Mouse (Mus musculus) neural tube, embryonic 11.5 days (tissue): ENCODE results near the gene Sh3glb2. TPM values are rescaled to one million over a fixed set of nuclear protein-coding genes. Genes with fewer than 3 reads are reported as not detected.

Experiments used
- ATAC-seq: fragments of 200-750 bp; cut with Nextera tagmentation; 2 replicates; pipeline ENCODE4 v1.8.0; 2017; ENCODE audit warnings: moderate number of reproducible peaks, mild to moderate bottlenecking, moderate TSS enrichment, moderate library complexity; ENCODE audit not compliant: insufficient read depth, low FRiP score, low TSS enrichment
- DNase-seq: peaks from one replicate; pipeline ENCODE4 v3.0.0-alpha.2; 2015; ENCODE audit warnings: low spot score
- H3K27ac ChIP-seq: fragments of 300-500 bp; sonication (generic); 2 replicates; pipeline ENCODE4 v1.5.1; 2014; ENCODE audit warnings: low read depth, mild to moderate bottlenecking, low read length
- H3K27me3 ChIP-seq: fragments of 300-500 bp; sonication (generic); 2 replicates; pipeline ENCODE4 v1.6.1; 2014; ENCODE audit warnings: mild to moderate bottlenecking, low read length, mixed read lengths; ENCODE audit not compliant: control insufficient read depth, insufficient read depth
- H3K36me3 ChIP-seq: fragments of 300-500 bp; sonication (generic); 2 replicates; pipeline ENCODE4 v1.6.1; 2014; ENCODE audit warnings: mild to moderate bottlenecking, low read length, moderate library complexity, mixed read lengths; ENCODE audit not compliant: control insufficient read depth, insufficient read depth
- H3K4me1 ChIP-seq: fragments of 300-500 bp; sonication (generic); 2 replicates; pipeline ENCODE4 v1.6.1; 2014; ENCODE audit warnings: low read length, mixed read lengths; ENCODE audit not compliant: control insufficient read depth, insufficient read depth
- H3K4me2 ChIP-seq: fragments of 300-500 bp; sonication (generic); 2 replicates; pipeline ENCODE4 v1.6.1; 2014; ENCODE audit warnings: low read depth, mild to moderate bottlenecking, moderate library complexity
- H3K4me3 ChIP-seq: fragments of 300-500 bp; sonication (generic); 2 replicates; pipeline ENCODE4 v1.5.1; 2014; ENCODE audit warnings: low read depth, low read length
- H3K9ac ChIP-seq: fragments of 300-500 bp; sonication (generic); 2 replicates; pipeline ENCODE4 v1.6.1; 2014; ENCODE audit warnings: mild to moderate bottlenecking, low read length
- H3K9me3 ChIP-seq: fragments of 300-500 bp; sonication (generic); 2 replicates; pipeline ENCODE4 v1.6.1; 2016; ENCODE audit warnings: low read length; ENCODE audit not compliant: control insufficient read depth
- WGBS: fragments of 180-500 bp; shearing (Covaris S2); extraction: QIAGEN DNeasy Blood & Tissue Kit; methylation state at CpG from one replicate; pipeline ENCODE4 v1.1.7; 2014; 5-methylcytosine and 5-hydroxymethylcytosine counted together
- polyA plus RNA-seq: library from polyadenylated mRNA; unstranded; fragments of >200 nt; fragmentation: Nextera tagmentation; extraction: Ambion mirVana; gene quantifications from 2 replicates; pipeline ENCODE4 v1.2.1, GENCODE M21; 2014

Sh3glb2 gene
- polyA plus RNA-seq, 1 experiment from 2014 or later, result 61.6 TPM

DNA sequence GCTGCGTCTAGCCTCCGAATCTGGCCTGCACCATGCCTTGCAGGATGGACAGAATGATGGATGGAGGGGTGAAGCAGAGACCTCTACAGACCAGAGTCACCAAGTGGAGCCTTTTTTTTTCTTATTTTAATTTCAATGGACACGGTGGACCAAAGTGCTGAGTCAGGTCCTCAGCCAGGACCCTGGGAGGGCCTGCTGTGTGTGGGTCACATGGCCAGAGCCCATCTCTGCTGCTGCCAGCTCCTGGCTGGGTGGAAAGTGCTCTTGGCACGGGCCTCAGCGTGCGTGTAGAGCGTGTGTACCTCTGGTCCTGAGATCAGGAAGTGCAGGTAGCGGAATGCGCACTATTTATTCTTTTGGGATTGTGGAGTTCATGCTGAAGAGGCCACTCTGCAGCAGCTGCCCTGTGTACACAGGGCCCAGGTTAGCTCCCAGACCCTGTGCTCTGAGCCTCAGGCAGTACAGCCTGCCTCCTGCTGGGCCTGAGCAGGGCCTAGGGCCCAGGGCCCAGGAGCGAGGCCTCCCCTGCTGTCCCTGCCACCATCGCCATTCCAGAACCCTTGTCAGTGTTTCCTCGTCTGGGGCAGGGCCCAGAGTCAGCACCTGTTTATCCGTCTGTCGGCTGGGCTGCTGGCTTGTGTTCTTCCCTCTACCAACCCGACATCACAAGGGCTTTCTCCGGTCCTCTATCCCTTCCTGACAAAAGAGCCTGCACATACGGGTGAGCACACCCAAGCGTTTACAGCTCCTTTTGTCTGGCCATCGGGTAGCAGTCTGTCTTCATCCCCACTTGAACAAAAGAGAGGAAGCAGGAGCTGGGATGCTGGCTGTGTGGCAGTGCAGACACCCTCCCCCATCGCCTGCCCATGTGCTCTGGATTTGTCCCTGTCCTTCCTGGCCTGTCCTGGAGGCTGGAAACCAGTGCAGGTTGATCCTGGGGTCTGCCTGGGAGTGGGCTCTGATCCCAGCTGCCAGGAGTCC lies 40.3 kb upstream of the Sh3glb2 start:
- no peaks in the 10 kb centered on the region for H3K9me3 ChIP-seq
- peaks cover 21% of the 10 kb centered on the region for H3K4me1 ChIP-seq
- peak overlapping the region; percentile 50 for H3K9ac ChIP-seq
- H3K27me3 ChIP-seq, result no peaks in the 10 kb centered on the region
- H3K4me2 ChIP-seq, result no peak overlapping the region
- ATAC-seq (peak; percentile 78), DNase-seq (peak; percentile 68)
- peak overlapping the region; percentile 92 for H3K27ac ChIP-seq
- 34% methylated on average over 20 of the region's 20 CpGs for WGBS
- H3K4me3 ChIP-seq, result no peak overlapping the region
- peaks cover 9% of the 10 kb centered on the region for H3K36me3 ChIP-seq

DNA sequence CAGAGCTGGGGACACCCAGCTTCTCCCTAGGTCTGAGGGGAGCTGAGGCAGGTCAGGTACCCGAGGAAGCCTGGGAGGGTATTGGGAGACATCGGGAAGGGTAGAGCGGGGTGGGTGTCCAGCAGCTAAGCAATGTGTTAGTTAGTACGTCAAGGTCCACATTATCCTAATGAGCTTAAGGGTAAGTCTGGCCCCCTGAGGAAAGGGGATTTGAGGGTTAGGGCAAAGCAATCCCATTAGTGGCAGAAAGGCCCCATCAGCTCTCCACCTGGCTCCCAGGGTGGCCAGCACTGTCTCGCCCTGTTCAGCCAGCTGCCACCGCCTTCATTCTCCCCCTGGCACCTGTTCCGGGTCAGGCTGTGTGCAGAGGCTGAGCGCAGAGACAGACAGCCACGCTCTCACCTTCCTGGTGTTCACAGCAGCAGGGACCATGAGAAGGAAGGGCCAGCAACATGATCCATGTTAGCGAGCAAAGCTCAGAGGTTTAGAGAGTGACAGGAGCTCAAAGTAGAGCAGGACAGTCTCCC lies 38.9 kb upstream of the Sh3glb2 start:
- no peak overlapping the region for H3K27ac ChIP-seq

GRCm38 (mm10) chr2:30396246-30396645 lies 37.1 kb upstream of the Sh3glb2 start:
- ATAC-seq (no peak), DNase-seq (no peak)
- no peaks in the 10 kb centered on the region for H3K9me3 ChIP-seq
- no peak overlapping the region for H3K27ac ChIP-seq
- H3K4me1 ChIP-seq, result peaks cover 33% of the 10 kb centered on the region
- peaks cover 5% of the 10 kb centered on the region for H3K36me3 ChIP-seq
- no peak overlapping the region for H3K4me2 ChIP-seq
- no peak overlapping the region for H3K4me3 ChIP-seq
- 85% methylated on average over 7 of the region's 7 CpGs for WGBS
- no peaks in the 10 kb centered on the region for H3K27me3 ChIP-seq
- no peak overlapping the region for H3K9ac ChIP-seq

More for the DNA sequence above, 38.9 kb upstream of the Sh3glb2 start:
- Histone ChIP-seq H3K9ac (no peak overlapping the region), H3K4me2 (no peak overlapping the region), H3K36me3 (peaks cover 7% of the 10 kb centered on the region), H3K4me1 (peaks cover 32% of the 10 kb centered on the region), H3K9me3 (no peaks in the 10 kb centered on the region), H3K27me3 (no peaks in the 10 kb centered on the region), H3K4me3 (no peak overlapping the region)
- WGBS, result 90% methylated on average over 10 of the region's 10 CpGs
- DNase-seq, result no peak
- ATAC-seq, result no peak

GRCm38 (mm10) chr2:30395757-30396156 lies 36.6 kb upstream of the Sh3glb2 start:
- ATAC-seq (no peak), DNase-seq (no peak)
- Histone ChIP-seq H3K9ac (no peak overlapping the region), H3K4me2 (no peak overlapping the region), H3K4me1 (peaks cover 32% of the 10 kb centered on the region), H3K27me3 (no peaks in the 10 kb centered on the region), H3K27ac (no peak overlapping the region), H3K9me3 (no peaks in the 10 kb centered on the region), H3K4me3 (no peak overlapping the region), H3K36me3 (peaks cover 5% of the 10 kb centered on the region)
- WGBS, result 92% methylated on average over 7 of the region's 7 CpGs

DNA sequence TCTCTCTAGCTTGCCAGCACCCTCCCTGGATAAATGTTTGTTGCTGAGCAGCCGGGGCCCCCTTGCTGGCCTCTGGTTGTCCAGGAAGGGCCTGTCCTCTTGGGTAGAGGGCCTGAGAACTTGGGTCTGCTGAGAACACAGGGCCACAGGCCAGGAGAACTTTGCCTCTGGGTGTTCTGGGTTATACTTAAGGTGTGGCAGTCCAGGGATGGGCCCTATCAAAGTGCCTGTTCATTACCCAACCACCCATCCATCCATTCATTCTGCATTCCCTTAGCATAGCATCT lies 34.2 kb upstream of the Sh3glb2 start:
- Histone ChIP-seq H3K9me3 (no peaks in the 10 kb centered on the region), H3K27me3 (no peaks in the 10 kb centered on the region), H3K27ac (no peak overlapping the region), H3K4me1 (peaks cover 11% of the 10 kb centered on the region), H3K4me2 (peak overlapping the region; percentile 74), H3K4me3 (peak overlapping the region; percentile 86), H3K36me3 (peaks cover 3% of the 10 kb centered on the region), H3K9ac (peak overlapping the region; percentile 66)
- WGBS, result 69% methylated on average over 1 of the region's 1 CpGs
- DNase-seq (no peak), ATAC-seq (no peak)

DNA sequence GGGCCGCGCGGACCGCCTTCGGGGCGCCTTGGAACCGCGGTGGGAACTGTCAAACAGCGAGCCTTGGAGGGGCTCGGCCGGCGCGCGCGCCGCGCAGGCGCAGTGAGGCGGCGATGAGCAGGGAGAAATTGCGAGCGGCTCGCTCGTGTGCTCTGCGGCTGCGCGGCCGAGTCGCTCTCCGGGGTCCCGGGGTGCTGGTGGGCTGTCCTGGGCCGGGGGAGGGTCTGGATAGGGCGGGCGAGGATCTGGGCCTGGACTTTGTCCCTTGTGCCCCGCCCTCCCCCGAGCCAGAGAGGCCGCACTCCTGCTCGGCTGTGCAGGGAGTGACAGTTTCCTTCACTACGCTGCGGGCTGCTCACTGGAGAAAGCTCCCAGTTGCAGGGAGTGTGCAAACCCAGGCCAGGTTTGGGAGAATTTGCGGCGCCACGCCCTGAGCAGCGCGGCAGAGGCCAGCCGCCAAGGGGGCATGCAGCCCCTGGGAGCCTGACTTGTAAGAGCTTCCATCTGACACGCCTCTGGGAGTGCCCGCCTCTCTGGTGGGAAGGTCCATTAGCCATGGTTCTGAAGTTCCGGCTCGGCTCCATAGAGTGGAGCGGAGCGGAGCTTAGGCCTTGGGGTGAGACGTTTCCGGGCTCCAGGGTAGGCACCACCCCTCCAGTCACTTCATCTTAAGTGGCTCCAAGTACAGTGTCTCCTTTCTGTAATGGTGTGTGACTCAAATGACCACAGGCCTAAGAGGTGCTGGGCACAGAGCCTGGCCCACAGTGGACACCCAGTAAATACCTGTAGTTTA lies 33.6 kb upstream of the Sh3glb2 start:
- peak overlapping the region; percentile 86 for H3K27ac ChIP-seq
- H3K9ac ChIP-seq, result peak overlapping the region; percentile 66
- DNase-seq, result peak; percentile 94
- H3K9me3 ChIP-seq, result no peaks in the 10 kb centered on the region
- peak overlapping the region; percentile 86 for H3K4me3 ChIP-seq
- peak overlapping the region; percentile 74 for H3K4me2 ChIP-seq
- H3K27me3 ChIP-seq, result no peaks in the 10 kb centered on the region
- peaks cover 3% of the 10 kb centered on the region for H3K36me3 ChIP-seq
- WGBS, result under 1% methylated on average over 42 of the region's 54 CpGs
- peaks cover 11% of the 10 kb centered on the region for H3K4me1 ChIP-seq
- peak; percentile 77 for ATAC-seq

- Histone ChIP-seq H3K9ac (peak within 1 kb of the TSS; percentile 66), H3K27ac (peak within 1 kb of the TSS; percentile 86), H3K36me3 (no peaks in the 10 kb centered on the region; the same call in 1 of the 2 replicates), H3K4me1 (peaks cover 11% of the 10 kb centered on the region), H3K27me3 (no peaks in the 10 kb centered on the region), H3K9me3 (no peaks in the 10 kb centered on the region), H3K4me2 (peak within 1 kb of the TSS; percentile 74), H3K4me3 (peak within 1 kb of the TSS; percentile 86)
- WGBS, result under 1% methylated on average over 39 of the region's 40 CpGs
- DNase-seq (peak; percentile 98), ATAC-seq (peak; percentile 99)
These were observed 33.0 kb upstream of the Sh3glb2 start, which contains the start of gene Dolpp1 for GRCm38 (mm10) chr2:30392114-30392576. Dolpp1 (plus strand) TSS chr2:30392254.

GRCm38 (mm10) chr2:30389000-30389399 lies 29.9 kb upstream of the Sh3glb2 start:
- H3K27me3 ChIP-seq, result no peaks in the 10 kb centered on the region
- H3K4me3 ChIP-seq, result no peak overlapping the region
- H3K9me3 ChIP-seq, result no peaks in the 10 kb centered on the region
- DNase-seq, result no peak
- no peak overlapping the region for H3K4me2 ChIP-seq
- no peak for ATAC-seq
- peaks cover 10% of the 10 kb centered on the region for H3K4me1 ChIP-seq
- H3K27ac ChIP-seq, result no peak overlapping the region
- 85% methylated on average over 2 of the region's 2 CpGs for whole genome bisulfite sequencing
- H3K36me3 ChIP-seq, result peaks cover 2% of the 10 kb centered on the region; the same call in 1 of the 2 replicates
- H3K9ac ChIP-seq, result no peak overlapping the region
